Mouse (Mus musculus) myocyte (in vitro differentiated cells): ENCODE measurements around the gene Ugt1a1.

ENCODE experiments used
- E2F4 ChIP-seq: IDR thresholded peaks from one replicate; pipeline ENCODE4 v1.6.1; 2011; ENCODE audit warnings: mild to moderate bottlenecking, control low read depth, moderate library complexity; ENCODE audit not compliant: insufficient read depth
- POLR2A ChIP-seq: IDR thresholded peaks from one replicate; pipeline ENCODE4 v1.6.1; 2011; ENCODE audit warnings: low read depth, mild to moderate bottlenecking, control low read depth, moderate library complexity; ENCODE audit not compliant: insufficient read length
- SRF ChIP-seq: IDR thresholded peaks from one replicate; pipeline ENCODE4 v1.6.1; 2011; ENCODE audit warnings: low read depth; ENCODE audit not compliant: control insufficient read depth, insufficient read length
- TCF12 ChIP-seq: IDR thresholded peaks from one replicate; pipeline ENCODE4 v1.6.1; 2011; ENCODE audit warnings: mild to moderate bottlenecking, control low read depth; ENCODE audit not compliant: poor library complexity, insufficient read depth, severe bottlenecking
- USF1 ChIP-seq: IDR thresholded peaks from one replicate; pipeline ENCODE4 v1.6.1; 2011; ENCODE audit warnings: low read depth, mild to moderate bottlenecking, control low read depth, moderate library complexity

DNA sequence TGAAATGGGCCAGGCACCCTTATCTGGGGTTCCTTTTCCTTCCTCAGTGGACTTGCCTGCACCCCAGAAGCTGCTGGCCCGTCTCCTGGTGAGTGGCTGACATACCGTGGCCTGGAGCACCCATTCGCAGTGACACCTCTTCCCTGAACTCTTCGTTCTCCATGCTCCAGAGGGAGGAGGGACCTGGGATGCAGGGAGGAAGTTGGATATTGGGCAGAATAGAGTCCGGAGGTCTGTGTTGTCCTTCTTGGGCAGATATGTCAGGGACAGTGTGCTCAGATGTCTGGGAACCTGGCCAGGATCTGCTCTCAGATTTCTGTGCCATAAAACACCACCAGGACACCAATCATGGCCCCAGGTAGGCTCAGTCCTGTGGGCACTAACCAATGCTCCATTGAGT is 28.3 kb downstream of the Ugt1a1 start:
- TF ChIP-seq POLR2A (no peak), SRF (no peak), USF1 (no peak), E2F4 (no peak), TCF12 (no peak)
